Mouse (Mus musculus): ENCODE measurements around the gene Foxn2.
"Not testable (repeated sequence)": the region's sequence is repeated elsewhere in the genome, so short reads cannot be mapped to it uniquely, and the experiment has no call there.

The Foxn2 gene

DNA sequence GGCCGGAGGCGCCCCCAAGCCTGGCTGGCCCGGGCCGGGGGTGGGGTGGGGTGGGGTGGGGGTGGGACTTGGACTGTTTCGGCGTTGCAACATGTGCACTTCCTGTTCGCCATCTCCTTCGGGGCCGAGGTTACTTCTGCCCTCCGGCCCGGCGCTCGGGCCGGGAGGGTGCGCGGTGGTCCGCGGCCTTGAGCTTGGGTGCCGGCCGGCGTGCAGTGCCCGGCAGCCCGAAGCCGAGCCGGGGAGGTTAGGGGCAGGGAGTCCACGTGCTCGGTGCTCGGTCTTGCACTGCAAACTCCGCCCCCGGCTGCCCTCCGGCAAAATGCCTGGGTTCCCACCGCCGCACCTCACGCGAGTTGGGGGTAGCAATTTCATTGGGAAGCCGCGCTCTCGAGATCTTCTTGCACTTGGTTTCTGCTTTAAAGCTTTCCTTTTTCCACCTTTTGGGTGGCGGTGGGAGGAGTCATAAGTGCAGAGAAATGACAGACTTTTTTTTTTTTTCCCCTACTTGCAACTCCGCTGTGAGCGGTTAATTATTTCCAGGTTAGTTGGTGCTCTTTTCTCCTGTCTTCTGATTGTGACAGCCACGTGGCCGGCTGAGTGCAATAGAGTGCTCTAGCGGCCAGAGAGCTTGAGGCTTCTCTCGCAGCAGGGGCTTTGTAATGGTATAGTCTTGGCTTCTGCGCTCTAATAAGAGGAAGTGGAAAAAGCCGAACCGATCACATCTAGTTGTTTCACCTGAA is 1.1 kb downstream of the Foxn2 start:
- DNase-seq (ENCODE audit: low read depth), result peak; percentile 68

DNA sequence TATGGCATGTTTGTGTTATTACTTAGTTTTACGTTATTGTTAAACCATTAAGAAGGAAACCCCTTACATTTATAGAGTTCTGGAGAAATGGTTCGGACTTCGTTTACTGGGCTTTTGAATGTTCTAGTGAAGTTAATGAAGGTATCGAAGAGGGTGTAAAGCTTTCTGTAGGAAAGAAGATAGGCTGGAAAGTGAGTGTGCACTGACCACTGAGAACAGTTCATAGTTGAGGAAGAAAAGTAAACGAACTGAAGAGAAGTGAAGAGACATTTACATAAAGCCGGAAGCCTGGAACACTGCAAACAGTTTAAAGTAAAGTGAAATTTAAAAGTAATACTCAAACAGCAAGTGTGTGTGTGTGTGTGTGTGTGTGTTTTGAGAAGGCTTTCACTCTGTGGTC is 2.1 kb downstream of the Foxn2 start:
- DNase-seq (ENCODE audit: low read depth), result no peak

GRCm38 (mm10) chr17:88443186-88443585 is 2.7 kb downstream of the Foxn2 start:
- no peak for DNase-seq (ENCODE audit: low read depth)

- DNase-seq (ENCODE audit: low read depth), result no peak
These were observed 17.6 kb downstream of the Foxn2 start for GRCm38 (mm10) chr17:88458079-88458478.

DNA sequence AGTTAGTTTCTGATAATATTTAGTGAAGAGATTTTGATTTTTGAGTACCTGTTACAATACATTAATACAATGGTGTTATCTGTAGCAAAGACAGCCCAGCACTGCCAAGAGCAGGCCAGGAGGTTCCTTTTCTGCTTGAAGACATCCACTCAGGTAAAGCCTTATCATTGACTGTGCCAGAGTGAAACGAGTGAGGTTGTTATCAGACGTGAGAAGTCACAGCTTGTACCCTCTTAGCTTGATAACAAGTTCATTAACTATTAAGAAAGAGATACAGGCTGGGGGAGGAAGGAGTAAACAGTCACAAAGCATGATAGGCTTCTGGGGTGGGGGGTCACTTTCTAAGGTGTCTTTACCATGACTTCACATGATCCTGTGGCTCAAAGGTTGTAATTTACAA is 19.0 kb downstream of the Foxn2 start:
- peak; percentile 50 for DNase-seq (ENCODE audit: low read depth)

GRCm38 (mm10) chr17:88459916-88460901 is 19.7 kb downstream of the Foxn2 start:
- no peak for DNase-seq (ENCODE audit: low read depth)

DNA sequence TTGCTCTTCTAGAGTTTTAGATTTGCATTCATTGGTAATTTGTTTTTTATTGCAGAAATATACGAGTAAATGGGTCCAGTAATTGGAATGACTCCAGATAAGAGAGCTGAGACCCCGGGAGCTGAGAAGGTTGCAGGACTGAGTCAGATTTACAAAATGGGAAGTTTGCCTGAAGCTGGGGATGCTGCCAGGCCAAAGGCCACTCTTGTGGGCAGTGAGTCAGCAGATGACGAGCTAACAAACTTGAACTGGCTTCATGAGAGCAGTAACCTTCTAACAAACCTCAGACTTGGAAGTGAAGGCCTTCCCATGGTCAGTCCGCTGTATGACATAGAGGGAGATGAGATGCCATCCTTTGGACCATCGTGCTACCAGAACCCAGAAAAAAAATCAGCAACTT is 22.1 kb downstream of the Foxn2 start:
- DNase-seq (ENCODE audit: low read depth), result no peak

- DNase-seq (ENCODE audit: low read depth), result peak; percentile 52
These were observed 26.1 kb downstream of the Foxn2 start for GRCm38 (mm10) chr17:88466591-88466990.

DNA sequence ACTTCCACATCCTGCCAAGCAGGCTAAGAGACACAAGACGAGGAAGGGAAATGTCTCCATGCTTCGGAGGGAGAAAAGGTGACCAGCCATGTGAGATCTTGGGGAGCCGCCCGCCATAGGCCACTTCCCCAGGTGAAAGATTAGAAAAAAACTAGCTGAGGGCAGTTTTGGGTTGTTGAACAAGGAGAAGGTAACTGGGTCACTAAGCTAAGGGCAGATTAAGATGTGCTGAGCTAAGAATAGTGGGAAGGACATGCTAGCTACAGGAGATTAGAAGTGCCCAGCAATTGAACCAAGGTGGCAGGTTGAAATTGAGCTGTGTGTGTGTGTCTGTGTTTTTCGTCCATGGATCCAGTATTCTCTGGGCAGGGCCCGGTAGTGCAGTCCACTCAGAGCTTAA is 27.2 kb downstream of the Foxn2 start:
- no peak for DNase-seq (ENCODE audit: low read depth)

DNA sequence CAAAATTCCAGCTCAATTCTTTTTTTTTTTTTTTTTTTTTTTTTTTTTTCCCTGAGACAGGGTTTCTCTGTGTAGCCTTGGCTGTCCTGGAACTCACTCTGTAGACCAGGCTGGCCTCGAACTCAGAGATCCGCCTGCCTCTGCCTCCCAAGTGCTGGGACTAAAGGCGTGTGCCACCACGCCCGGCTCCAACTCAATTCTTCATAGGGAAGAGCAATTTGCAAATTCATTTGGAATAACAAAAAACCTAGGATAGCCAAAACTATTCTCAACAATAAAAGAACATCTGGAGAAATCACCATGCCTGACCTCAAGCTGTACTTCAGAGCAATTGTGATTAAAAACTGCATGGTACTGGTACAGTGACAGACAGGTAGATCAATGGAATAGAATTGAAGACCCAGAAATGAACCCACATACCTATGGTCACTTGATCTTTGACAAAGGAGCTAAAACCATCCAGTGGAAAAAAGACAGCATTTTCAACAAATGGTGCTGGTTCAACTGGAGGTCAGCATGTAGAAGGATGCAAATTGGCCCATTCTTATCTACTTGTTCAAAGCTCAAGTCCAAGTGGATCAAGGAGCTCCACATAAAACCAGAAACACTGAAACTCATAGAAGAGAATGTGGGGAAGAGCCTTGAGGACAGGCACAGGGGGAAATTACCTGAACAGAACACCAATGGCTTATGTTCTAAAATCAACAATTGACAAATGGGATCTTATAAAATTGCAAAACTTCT is 28.3 kb downstream of the Foxn2 start:
- not testable (repeated sequence) for DNase-seq (ENCODE audit: low read depth)

GRCm38 (mm10) chr17:88473766-88474165 is 33.3 kb downstream of the Foxn2 start:
- DNase-seq (ENCODE audit: low read depth), result no peak

- DNase-seq (ENCODE audit: low read depth), result no peak
These were observed 36.7 kb downstream of the Foxn2 start for GRCm38 (mm10) chr17:88477165-88477564.

DNA sequence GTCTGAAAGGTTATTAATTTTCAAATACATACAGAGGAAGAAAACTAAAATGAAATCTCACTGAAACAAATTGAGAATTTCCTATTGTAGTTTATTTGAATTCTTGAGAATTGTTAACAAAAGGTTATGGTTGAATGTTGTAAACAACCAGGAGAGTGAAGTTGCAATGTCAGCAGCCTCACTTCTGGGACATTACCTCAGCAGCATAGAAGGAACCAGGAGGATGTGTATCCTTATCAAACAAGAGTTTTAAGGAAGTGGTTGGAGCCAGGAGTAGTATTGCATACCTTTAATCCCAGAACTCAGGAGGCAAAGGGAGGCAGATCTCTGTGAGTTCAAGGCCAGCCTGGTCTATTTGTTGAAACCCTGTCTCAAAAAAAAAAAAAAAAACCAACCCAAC is 37.2 kb downstream of the Foxn2 start:
- no peak for DNase-seq (ENCODE audit: low read depth)

DNA sequence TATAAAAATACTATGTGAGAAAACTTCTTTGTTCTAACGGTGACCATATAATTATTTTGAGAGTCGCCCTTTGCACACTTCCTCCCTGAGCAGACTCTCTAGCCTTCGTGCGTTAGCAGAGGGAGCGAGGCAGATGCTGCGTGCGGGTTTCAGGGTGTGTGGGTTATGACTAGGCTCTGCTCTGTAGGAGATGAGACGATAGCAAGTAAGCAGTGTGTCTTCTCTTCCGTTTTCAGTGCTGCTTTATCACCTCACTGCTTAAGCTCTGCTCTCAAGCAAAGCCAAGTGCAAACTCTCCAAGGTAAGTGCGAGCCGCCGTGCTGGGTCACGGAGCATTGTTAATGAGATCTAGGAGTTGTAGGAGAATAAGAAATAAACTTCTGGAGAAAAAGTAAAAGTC is 38.5 kb downstream of the Foxn2 start:
- no peak for DNase-seq (ENCODE audit: low read depth)

DNA sequence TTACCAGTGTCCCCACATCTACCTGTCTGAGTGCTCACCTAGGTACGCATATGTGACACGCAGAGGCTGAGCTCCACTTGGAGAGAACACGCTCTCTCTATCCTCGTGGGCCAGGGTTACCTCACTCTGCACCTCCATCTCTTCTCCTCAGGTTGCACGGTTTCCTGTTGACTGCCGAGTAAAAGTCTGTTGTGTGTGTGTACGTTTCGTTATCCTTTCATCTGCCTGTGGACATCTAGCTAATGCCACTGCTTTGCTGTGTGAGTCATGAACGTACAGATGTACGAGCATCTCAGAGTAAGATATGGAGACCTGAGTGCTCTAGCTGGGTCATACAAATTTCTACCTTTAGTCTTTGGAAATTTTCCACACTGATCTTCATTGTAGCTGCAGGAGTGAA is 39.9 kb downstream of the Foxn2 start:
- no peak for DNase-seq (ENCODE audit: low read depth)

DNA sequence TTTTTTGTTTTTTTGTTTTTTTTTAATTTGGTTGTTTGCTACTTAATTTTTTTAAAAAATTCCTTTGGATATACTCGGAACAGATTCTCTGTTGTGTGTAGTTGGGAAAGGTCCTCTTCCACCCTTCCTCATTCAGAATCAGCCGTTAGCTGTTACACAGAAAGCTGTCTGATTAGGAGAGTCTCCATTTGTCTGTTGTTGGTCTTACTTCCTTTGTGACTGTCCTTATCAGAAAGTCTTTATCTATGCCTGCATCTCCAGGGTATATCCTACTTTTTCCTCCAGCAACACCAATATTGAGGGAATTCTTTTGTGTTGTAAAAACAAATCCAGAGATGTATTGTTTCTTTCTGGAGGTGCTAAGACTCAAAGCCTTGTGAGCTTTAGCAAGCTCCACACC is 40.6 kb downstream of the Foxn2 start:
- DNase-seq (ENCODE audit: low read depth), result no peak

- no peak for DNase-seq (ENCODE audit: low read depth)
These were observed 41.1 kb downstream of the Foxn2 start for GRCm38 (mm10) chr17:88481587-88481986.

DNA sequence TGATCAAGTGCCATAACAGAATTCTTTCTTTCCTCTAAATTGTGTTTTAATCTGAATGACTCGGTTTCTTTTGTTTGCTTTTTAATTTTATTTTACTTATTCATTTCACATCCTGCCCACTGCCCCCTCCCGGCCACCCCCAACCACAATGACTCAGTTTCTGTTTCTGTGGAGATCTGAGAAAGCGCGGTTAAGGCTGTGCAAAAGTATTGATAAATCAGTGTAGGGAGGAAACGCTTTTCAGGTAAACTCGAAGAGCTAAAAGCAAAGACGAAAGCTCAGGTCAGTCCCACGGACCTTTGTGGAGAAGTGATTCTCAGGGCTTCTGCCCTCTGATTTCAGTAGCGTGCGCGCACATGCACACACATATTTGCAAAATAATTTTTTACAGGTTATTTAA is 44.0 kb downstream of the Foxn2 start:
- no peak for DNase-seq (ENCODE audit: low read depth)

DNA sequence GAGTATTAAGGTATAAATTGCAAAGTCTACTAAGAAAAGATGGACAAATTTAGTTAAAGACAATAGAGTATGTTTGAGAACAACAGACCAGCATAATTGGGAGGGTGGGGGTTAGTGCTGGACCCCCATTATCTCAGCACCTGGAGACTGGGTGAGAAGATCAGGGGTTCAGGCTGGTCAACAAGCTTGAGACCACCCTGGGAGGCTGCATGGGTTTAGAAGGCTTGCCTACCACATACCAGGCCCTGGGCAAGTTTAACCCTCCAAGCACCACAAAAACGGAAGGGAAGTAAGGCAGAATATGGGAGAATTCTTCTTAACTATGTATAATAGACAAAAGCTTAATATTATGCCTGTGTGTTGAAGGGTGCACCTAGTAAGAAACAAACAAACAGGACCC is 44.4 kb downstream of the Foxn2 start:
- DNase-seq (ENCODE audit: low read depth), result no peak

DNA sequence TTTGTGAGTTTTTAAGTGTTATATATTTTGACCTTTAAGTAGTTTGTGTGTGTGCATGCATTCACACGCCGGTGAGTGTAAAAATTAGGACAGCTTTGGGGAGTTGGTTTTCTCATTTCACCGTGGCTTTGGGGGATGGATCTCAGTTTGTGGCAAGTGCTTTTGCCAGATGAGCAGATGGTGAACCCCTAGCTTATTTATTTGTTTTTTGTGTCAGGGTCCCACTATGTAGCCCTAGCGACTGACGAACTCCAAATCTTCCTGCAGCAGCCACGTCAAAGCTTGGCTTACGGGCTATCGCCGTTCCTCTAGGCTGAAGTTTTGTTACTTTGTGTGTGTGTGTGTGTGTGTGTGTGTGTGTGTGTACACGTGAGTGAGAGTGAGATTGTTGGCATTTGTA is 50.0 kb downstream of the Foxn2 start:
- DNase-seq (ENCODE audit: low read depth), result no peak

DNA sequence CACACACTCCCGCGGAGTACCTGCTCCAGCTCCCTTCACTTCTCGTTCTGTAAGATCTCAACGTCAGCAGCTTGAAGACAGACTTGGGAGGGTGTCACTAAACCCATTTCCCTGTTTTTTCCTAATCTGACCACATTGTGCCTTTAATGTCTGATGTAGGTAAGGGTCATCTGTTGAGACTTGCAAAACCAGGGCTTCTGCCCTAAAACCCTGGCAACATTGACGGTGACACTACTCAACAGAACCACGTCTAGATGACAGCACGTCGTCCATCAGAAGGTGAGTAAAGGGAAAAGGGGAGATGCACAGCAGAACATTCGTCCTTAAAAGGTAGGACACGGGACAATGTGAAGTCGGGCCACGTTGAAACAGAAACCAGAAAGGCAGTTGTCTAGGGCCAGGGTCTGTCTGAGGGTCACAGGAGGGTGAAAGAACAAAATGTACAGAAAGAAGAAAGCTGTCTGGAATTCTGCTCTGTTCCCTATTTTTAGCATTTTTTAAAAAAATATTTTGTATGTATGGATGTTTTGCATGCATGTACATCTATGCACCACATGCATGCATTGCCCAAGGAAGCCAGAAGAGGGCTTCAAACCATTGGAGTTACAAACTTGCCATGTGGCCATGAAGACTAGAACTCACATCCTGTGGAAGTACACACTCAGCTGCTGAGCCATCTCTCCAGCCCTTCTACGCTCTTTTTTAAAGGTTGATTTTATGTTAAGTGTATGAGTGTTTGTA is 51.0 kb downstream of the Foxn2 start:
- no peak for DNase-seq (ENCODE audit: low read depth)

- DNase-seq (ENCODE audit: low read depth), result no peak
These were observed 51.6 kb downstream of the Foxn2 start for GRCm38 (mm10) chr17:88492107-88492460.
